Mouse (Mus musculus): Measurements from ENCODE around the gene Itga9. TPM values are rescaled to one million over a fixed set of nuclear protein-coding genes. Genes with fewer than 3 reads are reported as not detected.

The Itga9 gene
- total RNA-seq, 4 experiments from 2014 or later = 24.9 to 42.6 (median 36.7) TPM

- DNase-seq (ENCODE audit: low spot score) = no peak
These were observed 44.5 kb downstream of the Itga9 start for GRCm38 (mm10) chr9:118650976-118651375.

- DNase-seq (ENCODE audit: low spot score) = peak; percentile 36
These were observed 45.4 kb downstream of the Itga9 start for GRCm38 (mm10) chr9:118651939-118652338.

- DNase-seq (ENCODE audit: low spot score) = no peak
These were observed 46.9 kb downstream of the Itga9 start for GRCm38 (mm10) chr9:118653436-118653835.

GRCm38 (mm10) chr9:118654969-118655368, 48.5 kb downstream of the Itga9 start:
- DNase-seq (ENCODE audit: low spot score) = no peak

- DNase-seq (ENCODE audit: low spot score) = no peak
These were observed 49.2 kb downstream of the Itga9 start for GRCm38 (mm10) chr9:118655726-118656125.

- no peak for DNase-seq (ENCODE audit: low spot score)
These were observed 51.7 kb downstream of the Itga9 start for GRCm38 (mm10) chr9:118658159-118658558.

GRCm38 (mm10) chr9:118659809-118660208, 53.3 kb downstream of the Itga9 start:
- no peak for DNase-seq (ENCODE audit: low spot score)

GRCm38 (mm10) chr9:118660259-118660658, 53.8 kb downstream of the Itga9 start:
- DNase-seq (ENCODE audit: low spot score) = no peak

- no peak for DNase-seq (ENCODE audit: low spot score)
These were observed 55.5 kb downstream of the Itga9 start for GRCm38 (mm10) chr9:118662026-118662425.

GRCm38 (mm10) chr9:118662476-118662875, 56.0 kb downstream of the Itga9 start:
- DNase-seq (ENCODE audit: low spot score) = no peak

GRCm38 (mm10) chr9:118663938-118664337, 57.4 kb downstream of the Itga9 start:
- no peak for DNase-seq (ENCODE audit: low spot score)

- DNase-seq (ENCODE audit: low spot score) = no peak
These were observed 59.6 kb downstream of the Itga9 start for GRCm38 (mm10) chr9:118666069-118666468.

- DNase-seq (ENCODE audit: low spot score) = no peak
These were observed 63.2 kb downstream of the Itga9 start for GRCm38 (mm10) chr9:118669696-118670095.

GRCm38 (mm10) chr9:118674277-118674676, 67.8 kb downstream of the Itga9 start:
- DNase-seq (ENCODE audit: low spot score) = peak; percentile 59

GRCm38 (mm10) chr9:118674761-118675160, 68.3 kb downstream of the Itga9 start:
- no peak for DNase-seq (ENCODE audit: low spot score)

- no peak for DNase-seq (ENCODE audit: low spot score)
These were observed 69.2 kb downstream of the Itga9 start for GRCm38 (mm10) chr9:118675573-118676170.

- no peak for DNase-seq (ENCODE audit: low spot score)
These were observed 70.2 kb downstream of the Itga9 start for GRCm38 (mm10) chr9:118676692-118677091.

GRCm38 (mm10) chr9:118677349-118677748, 70.9 kb downstream of the Itga9 start:
- no peak for DNase-seq (ENCODE audit: low spot score)

- DNase-seq (ENCODE audit: low spot score) = no peak
These were observed 71.7 kb downstream of the Itga9 start for GRCm38 (mm10) chr9:118678020-118678750.

GRCm38 (mm10) chr9:118678759-118679158, 72.3 kb downstream of the Itga9 start:
- DNase-seq (ENCODE audit: low spot score) = no peak

- no peak for DNase-seq (ENCODE audit: low spot score)
These were observed 75.0 kb downstream of the Itga9 start for GRCm38 (mm10) chr9:118681506-118681905.

- DNase-seq (ENCODE audit: low spot score) = no peak
These were observed 75.7 kb downstream of the Itga9 start for GRCm38 (mm10) chr9:118682154-118682553.

- no peak for DNase-seq (ENCODE audit: low spot score)
These were observed 77.0 kb downstream of the Itga9 start for GRCm38 (mm10) chr9:118683507-118683906.

All from heart, adult 8-10 months (tissue).